ENCODE assay signal across 12 mouse cellular contexts in the genomic region with DNA sequence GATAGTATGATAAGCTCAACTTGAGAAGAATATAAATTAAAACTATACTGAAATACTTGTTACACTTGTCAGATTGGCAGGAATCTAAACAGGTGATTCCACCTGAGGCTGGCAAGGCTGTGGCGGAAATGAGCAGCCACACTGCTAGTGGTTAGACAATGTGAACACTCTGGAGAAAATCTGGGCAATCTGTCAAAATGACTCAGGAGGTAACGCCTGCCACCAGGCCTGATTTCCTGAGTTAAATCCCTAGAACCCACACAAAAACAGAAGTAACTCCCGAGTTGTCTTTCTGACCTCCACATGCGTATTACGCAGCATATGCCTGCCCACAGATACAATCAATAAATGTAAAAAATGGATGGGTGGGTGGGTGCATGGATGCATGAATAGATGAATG. TPM values are rescaled to one million over a fixed set of nuclear protein-coding genes. Genes with fewer than 3 reads are reported as not detected.
DNase-seq lines count a peak whose midpoint lies in the region; ATAC-seq and TF ChIP-seq lines count a peak whose summit lies in the region.
"Had no signal": no experiment of that assay in that cellular context is flagged by ENCODE, and none has a peak within 500 bp of the region (broad histone marks: within the 10 kb centered on the region; RNA-seq: fewer than 3 reads in every experiment).

No protein-coding gene starts in this region.

- TF ChIP-seq EP300 in lung, postnatal 0 days (IDR thresholded peaks at IDR 0.05), result no peak

- H3K9ac ChIP-seq in heart, embryonic 11.5 days (ENCODE audit: low read depth, low read length), result no peak overlapping the region
- H3K9ac ChIP-seq in lung, postnatal 0 days (replicated peaks; ENCODE audit: low read depth), result no peak overlapping the region
- H3K9ac ChIP-seq: forebrain, embryonic 12.5 days; hindbrain, embryonic 15.5 days; midbrain, embryonic 13.5 days; neural tube, embryonic 15.5 days had no signal

- no peaks in the 10 kb centered on the region for H3K36me3 ChIP-seq in heart, embryonic 11.5 days (ENCODE audit: control insufficient read depth, insufficient read depth, low read length)
- H3K36me3 ChIP-seq in lung, postnatal 0 days (ENCODE audit: insufficient read depth, low read length), result no peaks in the 10 kb centered on the region
- H3K36me3 ChIP-seq in thymus, adult 2 months (ENCODE audit: control insufficient read depth, insufficient read depth, low read length), result no peaks in the 10 kb centered on the region
- H3K36me3 ChIP-seq: forebrain, embryonic 12.5 days; hindbrain, embryonic 15.5 days; midbrain, embryonic 13.5 days; neural tube, embryonic 15.5 days had no signal

- intact Hi-C loops in left cerebral cortex, postnatal 25 days (cut with DNase I), result no loop called here

- TF ChIP-seq CTCF in lung, postnatal 0 days (IDR thresholded peaks at IDR 0.05), result no peak
- no peak for TF ChIP-seq CTCF in lung, adult 2 months (IDR thresholded peaks at IDR 0.05; ENCODE audit: insufficient read depth, low read length)
- no peak for TF ChIP-seq CTCF in thymus, adult 2 months (IDR thresholded peaks at IDR 0.05; ENCODE audit: borderline replicate concordance, control insufficient read depth, extremely low read depth, insufficient read depth, low read length, poor library complexity)

- no peak overlapping the region for H3K27ac ChIP-seq in heart, embryonic 11.5 days (ENCODE audit: low read depth, low read length)
- no peak overlapping the region for H3K27ac ChIP-seq in lung, postnatal 0 days (ENCODE audit: low read length)
- no peak overlapping the region for H3K27ac ChIP-seq in thymus, adult 2 months (ENCODE audit: control insufficient read depth, insufficient read depth, low read length)
- H3K27ac ChIP-seq: forebrain, embryonic 12.5 days; hindbrain, embryonic 15.5 days; midbrain, embryonic 13.5 days; neural tube, embryonic 15.5 days had no signal

- no peaks in the 10 kb centered on the region for H3K9me3 ChIP-seq in heart, embryonic 11.5 days (replicated peaks; ENCODE audit: control insufficient read depth, low read length)
- no peaks in the 10 kb centered on the region for H3K9me3 ChIP-seq in lung, postnatal 0 days (ENCODE audit: low read length)
- H3K9me3 ChIP-seq: forebrain, embryonic 12.5 days; hindbrain, embryonic 15.5 days; midbrain, embryonic 13.5 days; neural tube, embryonic 15.5 days had no signal

- no peaks in the 10 kb centered on the region for H3K27me3 ChIP-seq in heart, embryonic 11.5 days (ENCODE audit: control insufficient read depth, insufficient read depth, low read length)
- H3K27me3 ChIP-seq in lung, postnatal 0 days (replicated peaks; ENCODE audit: insufficient read depth, low read length), result no peaks in the 10 kb centered on the region
- H3K27me3 ChIP-seq in thymus, adult 2 months (ENCODE audit: control insufficient read depth, insufficient read depth, low read length), result no peaks in the 10 kb centered on the region; the same call in 1 of the 2 replicates
- H3K27me3 ChIP-seq: forebrain, embryonic 12.5 days; hindbrain, embryonic 15.5 days; midbrain, embryonic 13.5 days; neural tube, embryonic 15.5 days had no signal

- WGBS in heart, embryonic 11.5 days (ENCODE audit: insufficient replicate concordance), result 74% methylated on average over 5 of the region's 5 CpGs
- WGBS in lung, postnatal 0 days, result 58% methylated on average over 5 of the region's 5 CpGs
- WGBS in lung, adult 2 months, result 22% methylated on average over 5 of the region's 5 CpGs
- 6% methylated on average over 5 of the region's 5 CpGs for WGBS in thymus, adult 2 months

- TF ChIP-seq POLR2A in lung, adult 2 months (IDR thresholded peaks at IDR 0.05; ENCODE audit: borderline replicate concordance, extremely low read depth, low read depth, low read length), result no peak
- no peak for TF ChIP-seq POLR2A in thymus, adult 2 months (IDR thresholded peaks at IDR 0.05; ENCODE audit: control insufficient read depth, extremely low read depth, insufficient read depth, low read length, poor library complexity)

- H3K4me2 ChIP-seq in heart, embryonic 11.5 days, result no peak overlapping the region
- no peak overlapping the region for H3K4me2 ChIP-seq in lung, postnatal 0 days (replicated peaks; ENCODE audit: low read depth, low read length)
- H3K4me2 ChIP-seq: forebrain, embryonic 12.5 days; hindbrain, embryonic 15.5 days; midbrain, embryonic 13.5 days; neural tube, embryonic 15.5 days had no signal

- H3K4me3 ChIP-seq in heart, embryonic 11.5 days (ENCODE audit: low read depth, low read length), result no peak overlapping the region
- H3K4me3 ChIP-seq in lung, postnatal 0 days (ENCODE audit: low read depth, low read length), result no peak overlapping the region
- no peak overlapping the region for H3K4me3 ChIP-seq in lung, adult 2 months (replicated peaks; ENCODE audit: extremely low read depth, low read depth, low read length)
- no peak overlapping the region for H3K4me3 ChIP-seq in thymus, adult 2 months (ENCODE audit: control insufficient read depth, insufficient read depth, low read length)
- H3K4me3 ChIP-seq: forebrain, embryonic 12.5 days; hindbrain, embryonic 15.5 days; midbrain, embryonic 13.5 days; neural tube, embryonic 15.5 days had no signal

- ATAC-seq in heart, embryonic 11.5 days (replicated peaks; ENCODE audit: insufficient number of reproducible peaks, low FRiP score, low TSS enrichment), result no peak
- no peak for ATAC-seq in lung, postnatal 0 days
- ATAC-seq: midbrain, embryonic 13.5 days had no signal

- peaks cover 21% of the 10 kb centered on the region for H3K4me1 ChIP-seq in heart, embryonic 11.5 days (ENCODE audit: control insufficient read depth, insufficient read depth, low read length)
- H3K4me1 ChIP-seq in lung, postnatal 0 days (ENCODE audit: insufficient read depth, low read depth, low read length), result peaks cover 12% of the 10 kb centered on the region; the same call in 1 of the 2 replicates
- H3K4me1 ChIP-seq in lung, adult 2 months (ENCODE audit: control insufficient read depth, insufficient read depth, low read length), result peaks cover 50% of the 10 kb centered on the region
- H3K4me1 ChIP-seq in thymus, adult 2 months (replicated peaks; ENCODE audit: control insufficient read depth, insufficient read depth, low read length), result no peaks in the 10 kb centered on the region
- H3K4me1 ChIP-seq: forebrain, embryonic 12.5 days; midbrain, embryonic 13.5 days had no signal

- DNase-seq in heart, adult 11 months, result peak; percentile 92
- DNase-seq in lung, postnatal 0 days (ENCODE audit: low spot score), result peak; percentile 57
- DNase-seq in lung, adult 2 months, result no peak
- DNase-seq in cerebellum, adult 11-12 months, result peak; percentile 75
- peak; percentile 64 for DNase-seq in lung, postnatal 36 days
- no peak for DNase-seq in left cerebral cortex, postnatal 25 days (ENCODE audit: low spot score in 2 of 2)
- no peak for DNase-seq in thymus, adult 2 months

RNA-seq across cellular contexts. Expression of a gene that starts 17.1 kb away (rescaled TPM):
- 23.3 and 23.7 TPM in 2 replicates for polyA plus RNA-seq in heart, embryonic 11.5 days (2014; fragmentation: Nextera tagmentation; extraction: Ambion mirVana)
- 41.0 and 47.7 TPM in 2 replicates for polyA plus RNA-seq in lung, postnatal 0 days (2015; fragmentation: Nextera tagmentation; extraction: Ambion mirVana)
- polyA plus RNA-seq in lung, adult 2 months (2012; rRNA removed), result 74.0 and 84.5 TPM in 2 replicates
- 100 to 1,000 TPM; 118 to 133 TPM for total RNA-seq in left cerebral cortex, postnatal 25 days (2021)
- polyA plus RNA-seq in thymus, adult 2 months (2012; rRNA removed), result 5.7 and 7.3 TPM in 2 replicates

RNA-seq across cellular contexts. Expression of a gene that starts 57.5 kb away (rescaled TPM):
- 13.3 and 14.5 TPM in 2 replicates for polyA plus RNA-seq in heart, embryonic 11.5 days (2014; fragmentation: Nextera tagmentation; extraction: Ambion mirVana)
- polyA plus RNA-seq in lung, postnatal 0 days (2015; fragmentation: Nextera tagmentation; extraction: Ambion mirVana), result 16.8 and 17.1 TPM in 2 replicates
- polyA plus RNA-seq in lung, adult 2 months (2012; rRNA removed), result 28.4 and 37.5 TPM in 2 replicates
- 10 to 100 TPM; 43.2 to 44.9 TPM for total RNA-seq in left cerebral cortex, postnatal 25 days (2021)
- 11.6 and 16.0 TPM in 2 replicates for polyA plus RNA-seq in thymus, adult 2 months (2012; rRNA removed)

Comparison
In these comparisons a context has a peak if more than half of its experiments do, and no peak if none do; other contexts are left out.
1. DNase-seq: peak in heart, adult 11 months (single experiment), lung, postnatal 0 days (single experiment), cerebellum, adult 11-12 months (single experiment) and lung, postnatal 36 days (single experiment); none in lung, adult 2 months (single experiment), left cerebral cortex, postnatal 25 days (0 of 2) and thymus, adult 2 months (single experiment).